Mouse (Mus musculus) forebrain, embryonic 11.5 days (tissue): ENCODE results near the gene Tspo2. TPM values are rescaled to one million over a fixed set of nuclear protein-coding genes. Genes with fewer than 3 reads are reported as not detected.
"Not testable (repeated sequence)": the region's sequence is repeated elsewhere in the genome, so short reads cannot be mapped to it uniquely, and the experiment has no call there.

ENCODE experiments used
- ATAC-seq: fragments of 200-750 bp; cut with Nextera tagmentation; replicated peaks from 2 replicates; pipeline ENCODE4 v1.8.0; 2017; ENCODE audit warnings: moderate TSS enrichment; ENCODE audit not compliant: low FRiP score
- DNase-seq: peaks from one replicate; pipeline ENCODE4 v3.0.0-alpha.2; 2017; ENCODE audit warnings: low spot score
- H3K27ac ChIP-seq: fragments of 300-500 bp; sonication (generic); 2 replicates; pipeline ENCODE4 v1.5.1; 2014; ENCODE audit warnings: low read depth, low read length
- H3K27me3 ChIP-seq: fragments of 300-500 bp; sonication (generic); 2 replicates; pipeline ENCODE4 v1.6.1; 2014; ENCODE audit warnings: mild to moderate bottlenecking, low read length, mixed read lengths; ENCODE audit not compliant: control insufficient read depth, insufficient read depth
- H3K36me3 ChIP-seq: fragments of 300-500 bp; sonication (generic); 2 replicates; pipeline ENCODE4 v1.6.1; 2014; ENCODE audit warnings: mild to moderate bottlenecking, low read length, moderate library complexity, mixed read lengths; ENCODE audit not compliant: control insufficient read depth, insufficient read depth
- H3K4me1 ChIP-seq: fragments of 300-500 bp; sonication (generic); replicated peaks from 2 replicates; pipeline ENCODE4 v1.6.1; 2014; ENCODE audit warnings: low read length, mixed read lengths; ENCODE audit not compliant: control insufficient read depth, insufficient read depth
- H3K4me2 ChIP-seq: fragments of 300-500 bp; sonication (generic); 2 replicates; pipeline ENCODE4 v1.6.1; 2014; ENCODE audit warnings: low read depth, mild to moderate bottlenecking, low read length, moderate library complexity, mixed read lengths; ENCODE audit not compliant: severe bottlenecking
- H3K4me3 ChIP-seq: fragments of 300-500 bp; sonication (generic); 2 replicates; pipeline ENCODE4 v1.5.1; 2014; ENCODE audit warnings: low read depth, low read length
- H3K9ac ChIP-seq: fragments of 300-500 bp; sonication (generic); 2 replicates; pipeline ENCODE4 v1.6.1; 2014; ENCODE audit warnings: low read length
- H3K9me3 ChIP-seq: fragments of 300-500 bp; sonication (generic); 2 replicates; pipeline ENCODE4 v1.6.1; 2016; ENCODE audit warnings: low read length, mixed read lengths; ENCODE audit not compliant: control insufficient read depth
- WGBS: fragments of 180-500 bp; shearing (Covaris S2); extraction: QIAGEN DNeasy Blood & Tissue Kit; methylation state at CpG from one replicate; pipeline ENCODE4 v1.1.7; 2014; 5-methylcytosine and 5-hydroxymethylcytosine counted together
- polyA plus RNA-seq: library from polyadenylated mRNA; unstranded; fragments of >200 nt; fragmentation: Nextera tagmentation; extraction: Ambion mirVana; gene quantifications from 2 replicates; pipeline ENCODE4 v1.2.1, GENCODE M21; 2014

The Tspo2 gene
- polyA plus RNA-seq, 1 experiment from 2014 or later: 0.63 TPM

DNA sequence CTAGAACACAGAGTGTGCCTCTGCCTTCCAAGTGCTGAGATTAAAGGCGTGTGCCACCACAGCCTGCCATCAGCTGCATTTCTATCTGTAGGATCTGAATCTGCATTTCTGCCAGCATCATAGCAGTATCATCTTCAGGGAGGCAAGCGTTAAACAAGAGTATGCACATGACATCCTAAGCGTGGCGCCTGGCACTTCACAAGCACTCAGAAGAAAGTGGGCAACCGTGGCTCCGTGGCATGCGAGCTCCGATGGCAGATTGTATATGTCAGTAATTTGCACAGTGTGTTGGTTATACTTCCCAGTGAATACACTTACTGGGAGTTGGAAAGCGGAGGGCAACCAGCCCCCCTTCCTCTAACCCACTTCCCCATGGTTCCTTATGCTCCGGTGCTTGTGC is 28.6 kb upstream of the Tspo2 start:
- ATAC-seq (no peak), DNase-seq (no peak)
- H3K36me3 ChIP-seq: no peaks in the 10 kb centered on the region

DNA sequence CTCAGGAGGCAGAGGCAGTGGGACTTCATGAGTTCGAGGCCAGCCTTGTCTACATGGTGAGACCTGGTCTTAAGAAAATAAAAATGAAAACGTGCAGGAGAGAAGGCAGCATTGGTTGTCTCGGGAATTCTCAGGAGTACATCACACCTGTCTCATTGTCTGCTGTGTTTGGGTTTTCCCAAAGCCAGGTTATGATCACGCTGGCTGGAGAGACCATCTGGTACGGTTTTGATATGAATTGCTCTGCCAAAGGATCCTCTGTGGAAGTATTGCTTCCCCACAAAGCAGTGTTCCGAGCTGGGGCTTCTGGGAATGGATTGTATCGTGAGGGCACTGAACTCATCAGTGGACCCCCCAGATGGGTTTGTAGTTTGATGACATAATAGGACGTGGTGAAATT is 24.1 kb upstream of the Tspo2 start:
- H3K36me3 ChIP-seq: no peaks in the 10 kb centered on the region
- H3K27ac ChIP-seq: no peak overlapping the region
- DNase-seq (no peak), ATAC-seq (no peak)
- H3K9me3 ChIP-seq: no peaks in the 10 kb centered on the region
- no peak overlapping the region for H3K9ac ChIP-seq
- H3K4me1 ChIP-seq: no peaks in the 10 kb centered on the region
- no peak overlapping the region for H3K4me3 ChIP-seq
- 86% methylated on average over 8 of the region's 8 CpGs for WGBS
- H3K4me2 ChIP-seq: no peak overlapping the region
- H3K27me3 ChIP-seq: no peaks in the 10 kb centered on the region

More for the DNA sequence above, 28.6 kb upstream of the Tspo2 start:
- Histone ChIP-seq H3K9me3 (no peaks in the 10 kb centered on the region), H3K9ac (no peak overlapping the region), H3K4me1 (no peaks in the 10 kb centered on the region), H3K4me2 (no peak overlapping the region), H3K4me3 (no peak overlapping the region), H3K27me3 (no peaks in the 10 kb centered on the region), H3K27ac (no peak overlapping the region)
- 89% methylated on average over 10 of the region's 10 CpGs for WGBS

DNA sequence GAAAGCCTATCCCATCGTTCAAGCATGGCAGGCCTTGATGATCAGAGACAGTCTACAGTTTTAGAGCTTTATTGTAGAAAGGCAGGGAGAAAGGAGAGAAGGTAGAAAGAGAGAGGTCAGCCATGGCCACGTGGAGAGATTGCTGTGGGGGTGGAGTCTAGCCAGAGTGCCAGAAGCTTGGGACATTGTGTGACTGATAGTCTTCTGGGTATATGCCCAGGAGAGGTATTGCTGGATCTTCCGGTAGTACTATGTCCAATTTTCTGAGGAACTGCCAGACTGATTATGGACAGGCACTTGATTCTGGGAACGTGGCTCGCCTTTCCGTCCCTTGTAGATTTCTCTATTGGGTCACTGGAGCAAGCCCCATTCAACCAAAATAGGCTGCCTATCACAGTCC is 23.0 kb upstream of the Tspo2 start:
- WGBS: 87% methylated on average over 6 of the region's 6 CpGs
- not testable (repeated sequence) for H3K4me1 ChIP-seq, ATAC-seq, H3K9me3 ChIP-seq, H3K4me2 ChIP-seq, DNase-seq, H3K36me3 ChIP-seq, H3K27ac ChIP-seq, H3K27me3 ChIP-seq, H3K4me3 ChIP-seq, H3K9ac ChIP-seq

DNA sequence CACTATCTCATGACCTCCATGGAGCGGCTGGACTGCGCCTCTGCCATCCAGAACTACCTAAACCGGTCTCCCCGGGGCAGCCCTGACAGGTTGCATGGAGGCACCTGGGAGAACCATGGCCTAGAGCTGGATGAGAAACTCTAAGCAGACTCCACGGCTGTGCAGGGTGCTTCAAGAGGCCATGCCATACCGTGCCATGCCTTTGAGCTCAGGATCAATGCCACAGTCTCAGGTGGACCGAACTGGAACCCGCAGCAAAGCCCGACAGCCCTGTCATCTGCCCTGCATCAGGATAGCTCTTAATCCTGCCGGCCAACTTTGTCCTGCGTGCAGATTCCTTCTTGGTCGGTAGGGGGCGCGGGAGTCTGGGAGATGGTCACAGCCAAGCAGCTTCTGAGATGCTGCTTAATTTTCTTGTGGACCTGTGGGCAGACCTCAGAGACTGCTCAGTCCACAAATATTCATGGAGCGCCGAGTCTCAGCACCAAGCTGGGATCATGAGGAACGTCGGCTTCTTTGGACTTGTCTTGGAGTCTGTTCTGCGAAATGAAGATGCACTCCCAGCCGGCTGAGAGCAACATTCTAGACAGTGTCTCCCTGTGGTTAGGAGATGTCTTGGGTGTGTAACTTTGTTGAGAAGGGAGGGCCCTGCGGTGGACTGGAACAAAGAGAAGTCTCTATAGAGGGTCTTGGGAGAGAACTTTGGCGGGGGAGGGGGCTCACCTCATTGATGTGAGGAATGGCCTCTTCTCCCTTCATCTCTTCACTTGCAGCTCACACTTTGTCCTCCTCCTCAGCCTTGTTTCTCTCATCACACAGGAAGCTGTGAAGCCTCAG is 16.3 kb upstream of the Tspo2 start:
- 10% methylated on average over 22 of the region's 22 CpGs for WGBS
- H3K9ac ChIP-seq: no peak overlapping the region
- peak overlapping the region; percentile 39 for H3K4me2 ChIP-seq
- H3K27me3 ChIP-seq: no peaks in the 10 kb centered on the region
- no peak overlapping the region for H3K27ac ChIP-seq
- ATAC-seq (peak; percentile 77), DNase-seq (peak; percentile 92)
- H3K4me1 ChIP-seq: no peaks in the 10 kb centered on the region; the same call in 1 of the 2 replicates
- H3K4me3 ChIP-seq: no peak overlapping the region
- H3K9me3 ChIP-seq: no peaks in the 10 kb centered on the region
- H3K36me3 ChIP-seq: no peaks in the 10 kb centered on the region

DNA sequence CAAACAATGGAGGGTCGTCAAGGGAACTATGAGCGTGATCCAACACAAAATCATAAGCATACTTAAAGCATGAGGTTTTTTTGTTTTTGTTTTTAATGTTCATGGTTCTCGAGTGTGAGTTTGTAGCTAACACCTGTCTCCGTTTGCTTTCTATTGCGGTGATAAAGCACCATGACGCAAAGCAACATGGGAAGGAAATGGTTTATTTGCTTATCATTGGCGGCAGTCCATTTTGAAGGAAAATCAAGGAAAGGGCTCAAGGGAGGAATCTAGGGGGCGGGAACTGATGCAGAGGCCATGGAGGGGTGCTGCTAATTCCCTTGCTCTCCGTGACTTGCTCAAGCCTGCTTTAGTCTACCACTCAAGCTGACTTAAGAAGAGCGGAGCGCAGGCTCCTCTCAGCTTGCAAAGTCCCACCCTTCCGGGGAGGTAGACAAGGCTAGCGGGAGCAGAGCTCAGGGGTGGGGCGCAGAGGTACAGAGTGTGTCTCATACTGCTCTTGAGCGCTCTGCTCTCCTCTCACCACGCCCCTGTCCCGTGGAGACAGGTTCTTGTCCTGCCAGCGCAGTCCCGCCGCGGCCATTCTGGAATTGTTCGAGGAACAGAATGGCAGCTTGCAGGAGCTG is 15.6 kb upstream of the Tspo2 start:
- H3K4me1 ChIP-seq: no peaks in the 10 kb centered on the region; the same call in 1 of the 2 replicates
- 38% methylated on average over 22 of the region's 22 CpGs for WGBS
- H3K36me3 ChIP-seq: no peaks in the 10 kb centered on the region
- H3K4me2 ChIP-seq: peak overlapping the region; percentile 39; the same call in 1 of the 2 replicates
- no peak overlapping the region for H3K27ac ChIP-seq
- H3K4me3 ChIP-seq: no peak overlapping the region
- ATAC-seq (no peak; the same call in 1 of the 2 replicates), DNase-seq (no peak)
- H3K9me3 ChIP-seq: no peaks in the 10 kb centered on the region
- H3K27me3 ChIP-seq: no peaks in the 10 kb centered on the region
- no peak overlapping the region for H3K9ac ChIP-seq

DNA sequence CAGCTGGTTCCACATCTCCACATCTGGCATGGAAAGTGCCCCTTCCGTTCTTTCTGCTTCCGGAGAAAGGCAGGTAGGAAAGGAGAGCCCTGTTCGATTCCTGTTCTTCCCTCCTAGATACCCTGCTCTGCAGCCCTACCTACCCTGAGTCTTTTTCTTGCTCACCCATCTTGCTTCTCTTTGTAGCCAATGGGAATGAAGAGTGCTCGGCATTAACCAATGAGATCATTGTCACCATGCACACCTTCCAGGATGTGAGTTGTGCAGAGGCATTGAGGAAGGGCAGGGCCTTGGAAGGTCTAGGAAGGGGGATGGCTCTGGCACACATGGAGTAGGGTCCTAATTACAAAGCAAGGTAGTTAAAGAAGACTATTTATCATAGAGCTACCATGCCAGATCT is 12.1 kb upstream of the Tspo2 start:
- ATAC-seq (no peak), DNase-seq (no peak)
- no peaks in the 10 kb centered on the region for H3K36me3 ChIP-seq
- H3K9me3 ChIP-seq: no peaks in the 10 kb centered on the region
- H3K27ac ChIP-seq: no peak overlapping the region
- H3K9ac ChIP-seq: no peak overlapping the region
- H3K4me3 ChIP-seq: no peak overlapping the region
- H3K27me3 ChIP-seq: no peaks in the 10 kb centered on the region
- H3K4me2 ChIP-seq: no peak overlapping the region
- WGBS: 91% methylated on average over 4 of the region's 4 CpGs
- no peaks in the 10 kb centered on the region; the same call in 1 of the 2 replicates for H3K4me1 ChIP-seq

DNA sequence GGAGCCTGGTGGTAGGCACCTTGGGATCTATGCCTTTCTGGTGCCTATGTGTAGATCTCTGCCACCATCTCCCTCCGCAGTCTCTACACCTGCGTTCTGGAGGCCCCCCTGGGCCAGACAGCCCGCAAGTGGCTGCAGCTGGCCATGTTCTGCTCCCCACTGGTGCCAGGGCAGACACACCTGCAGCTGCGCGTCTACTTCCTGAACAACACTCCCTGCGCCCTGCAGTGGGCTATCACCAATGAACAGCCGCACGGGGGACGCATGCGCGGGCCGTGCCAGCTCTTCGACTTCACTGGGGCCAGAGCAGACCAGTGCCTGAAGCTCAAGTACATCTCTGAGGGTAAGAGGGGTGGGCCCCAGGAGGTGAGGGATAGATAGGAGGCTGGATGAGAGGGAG is 10.8 kb upstream of the Tspo2 start:
- H3K27ac ChIP-seq: no peak overlapping the region
- ATAC-seq: no peak
- no peak overlapping the region for H3K4me2 ChIP-seq
- no peak overlapping the region for H3K4me3 ChIP-seq
- DNase-seq: no peak
- 96% methylated on average over 13 of the region's 13 CpGs for WGBS
- no peaks in the 10 kb centered on the region for H3K4me1 ChIP-seq
- H3K9ac ChIP-seq: no peak overlapping the region
- H3K27me3 ChIP-seq: no peaks in the 10 kb centered on the region
- H3K9me3 ChIP-seq: no peaks in the 10 kb centered on the region
- no peaks in the 10 kb centered on the region for H3K36me3 ChIP-seq

DNA sequence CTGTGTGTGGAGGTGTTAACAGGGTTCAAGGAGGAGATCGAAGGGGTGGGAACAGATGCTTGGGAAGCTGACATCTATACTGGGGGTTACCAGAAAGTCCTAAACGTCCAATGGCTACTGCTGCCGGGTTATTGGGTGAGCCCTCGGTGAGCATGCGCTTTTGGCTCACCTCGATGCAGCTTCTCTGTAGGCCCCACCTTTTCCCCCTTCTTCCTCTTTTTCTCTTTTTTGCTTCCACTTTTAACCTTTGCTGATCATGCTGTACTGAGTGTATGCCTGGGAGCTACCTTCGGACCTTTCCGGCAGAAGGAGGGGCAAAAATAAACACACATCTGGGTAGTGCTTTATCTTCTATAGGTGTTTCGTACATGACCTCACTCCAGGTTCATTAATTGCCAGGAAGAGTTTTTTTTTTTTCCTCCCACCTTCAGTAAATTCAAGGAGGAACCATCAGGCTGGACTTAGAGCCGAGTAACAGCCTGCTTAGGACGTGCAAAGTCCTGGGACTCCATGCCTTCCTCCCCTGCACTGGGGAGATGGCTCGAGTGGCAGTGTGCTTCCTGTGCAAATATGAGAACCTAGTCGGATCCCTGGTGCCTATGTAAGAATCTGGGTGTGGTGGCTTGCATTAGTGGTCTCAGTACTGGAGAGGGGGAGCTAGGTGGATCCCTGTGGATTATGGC is 6.8 kb upstream of the Tspo2 start:
- Histone ChIP-seq H3K27me3 (no peaks in the 10 kb centered on the region), H3K9me3 (no peaks in the 10 kb centered on the region), H3K4me2 (no peak overlapping the region), H3K27ac (no peak overlapping the region), H3K9ac (no peak overlapping the region), H3K4me1 (no peaks in the 10 kb centered on the region), H3K4me3 (no peak overlapping the region), H3K36me3 (no peaks in the 10 kb centered on the region)
- DNase-seq (no peak), ATAC-seq (no peak)
- WGBS: 85% methylated on average over 13 of the region's 13 CpGs
